Mouse (Mus musculus) limb, embryonic 15.5 days (tissue): ENCODE results near the gene Snx9. TPM values are rescaled to one million over a fixed set of nuclear protein-coding genes. Genes with fewer than 3 reads are reported as not detected.
A peak's percentile ranks its signal among the peaks of the same experiment; 100 is the strongest.

Source experiments
- ATAC-seq: fragments of 200-750 bp; cut with Nextera tagmentation; 2 replicates; pipeline ENCODE4 v1.8.0; 2017; ENCODE audit warnings: low read depth, moderate TSS enrichment; ENCODE audit not compliant: insufficient number of reproducible peaks, low FRiP score, low TSS enrichment
- H3K27ac ChIP-seq: fragments of 300-500 bp; sonication (generic); 2 replicates; pipeline ENCODE4 v1.5.1; 2015; ENCODE audit warnings: moderate library complexity, mild to moderate bottlenecking, inconsistent platforms
- H3K27me3 ChIP-seq: fragments of 300-500 bp; sonication (generic); 2 replicates; pipeline ENCODE4 v1.6.1; 2015; ENCODE audit warnings: inconsistent platforms
- H3K36me3 ChIP-seq: fragments of 300-500 bp; sonication (generic); 2 replicates; pipeline ENCODE4 v1.6.1; 2015; ENCODE audit warnings: inconsistent platforms
- H3K4me1 ChIP-seq: fragments of 300-500 bp; sonication (generic); 2 replicates; pipeline ENCODE4 v1.6.1; 2015; ENCODE audit warnings: inconsistent platforms
- H3K4me2 ChIP-seq: fragments of 300-500 bp; sonication (generic); 2 replicates; pipeline ENCODE4 v1.6.1; 2015; ENCODE audit warnings: mild to moderate bottlenecking, inconsistent platforms
- H3K4me3 ChIP-seq: fragments of 300-500 bp; sonication (generic); 2 replicates; pipeline ENCODE4 v1.5.1; 2015; ENCODE audit warnings: mild to moderate bottlenecking, inconsistent platforms
- H3K9ac ChIP-seq: fragments of 300-500 bp; sonication (generic); 2 replicates; pipeline ENCODE4 v1.6.1; 2015; ENCODE audit warnings: inconsistent platforms
- H3K9me3 ChIP-seq: fragments of 300-500 bp; sonication (generic); 2 replicates; pipeline ENCODE4 v1.6.1; 2016; ENCODE audit warnings: inconsistent platforms
- WGBS: fragments of 180-500 bp; shearing (Covaris S2); methylation state at CpG from one replicate; pipeline ENCODE4 v1.1.7; 2015; 5-methylcytosine and 5-hydroxymethylcytosine counted together
- polyA plus RNA-seq: library from polyadenylated mRNA; unstranded; fragments of >200 nt; fragmentation: Nextera tagmentation; extraction: Ambion mirVana; gene quantifications from 2 replicates; pipeline ENCODE4 v1.2.1, GENCODE M21; 2015

The Snx9 gene
- polyA plus RNA-seq, 1 experiment from 2014 or later, result 34.9 TPM

DNA sequence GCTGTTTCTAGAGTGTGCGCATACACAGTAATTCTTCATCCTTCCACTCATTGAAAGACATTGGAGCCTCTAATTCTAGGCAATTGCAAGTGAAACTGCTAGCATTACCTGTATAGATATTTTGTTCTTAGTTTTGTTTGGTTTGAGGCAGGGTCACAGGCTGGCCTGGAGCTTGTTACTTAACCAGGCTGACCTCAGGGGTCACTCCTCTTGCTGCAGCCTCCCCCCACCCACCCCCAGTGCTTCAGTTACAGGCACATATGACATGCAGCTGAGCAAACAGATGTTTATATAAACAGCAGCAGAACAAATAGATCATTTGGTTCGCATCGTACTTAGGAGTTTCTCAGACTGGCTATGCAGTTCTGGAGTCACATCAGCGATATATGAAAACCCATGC is 71.7 kb downstream of the Snx9 start:
- Histone ChIP-seq H3K4me1 (peaks cover 3% of the 10 kb centered on the region; the same call in 1 of the 2 replicates), H3K4me3 (no peak overlapping the region), H3K36me3 (peaks cover 35% of the 10 kb centered on the region), H3K27me3 (no peaks in the 10 kb centered on the region), H3K27ac (no peak overlapping the region), H3K4me2 (no peak overlapping the region), H3K9me3 (no peaks in the 10 kb centered on the region), H3K9ac (no peak overlapping the region)
- ATAC-seq, result no peak
- 86% methylated on average over 4 of the region's 4 CpGs for WGBS

DNA sequence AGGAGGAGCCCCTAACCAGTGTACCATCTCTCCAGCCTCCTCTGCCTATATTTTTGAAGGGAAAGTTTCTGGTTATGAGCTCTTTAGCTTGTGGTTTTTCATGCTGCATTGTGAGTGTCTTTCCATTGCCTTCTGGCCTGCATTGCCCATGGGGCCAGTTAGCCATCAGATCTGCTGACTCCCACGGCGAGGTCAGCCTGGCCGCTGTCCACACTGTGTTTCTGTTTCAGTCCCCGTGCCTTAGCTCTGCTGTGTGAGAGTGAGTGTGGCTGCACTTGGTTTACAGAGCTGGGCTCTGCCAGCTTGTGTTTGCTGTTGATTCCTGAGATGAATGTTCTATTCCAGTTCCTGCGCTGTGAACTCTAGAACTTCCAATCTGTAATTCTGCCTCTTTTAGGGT is 73.1 kb downstream of the Snx9 start:
- WGBS, result 68% methylated on average over 5 of the region's 5 CpGs
- H3K4me2 ChIP-seq, result no peak overlapping the region
- H3K4me1 ChIP-seq, result peaks cover 3% of the 10 kb centered on the region; the same call in 1 of the 2 replicates

DNA sequence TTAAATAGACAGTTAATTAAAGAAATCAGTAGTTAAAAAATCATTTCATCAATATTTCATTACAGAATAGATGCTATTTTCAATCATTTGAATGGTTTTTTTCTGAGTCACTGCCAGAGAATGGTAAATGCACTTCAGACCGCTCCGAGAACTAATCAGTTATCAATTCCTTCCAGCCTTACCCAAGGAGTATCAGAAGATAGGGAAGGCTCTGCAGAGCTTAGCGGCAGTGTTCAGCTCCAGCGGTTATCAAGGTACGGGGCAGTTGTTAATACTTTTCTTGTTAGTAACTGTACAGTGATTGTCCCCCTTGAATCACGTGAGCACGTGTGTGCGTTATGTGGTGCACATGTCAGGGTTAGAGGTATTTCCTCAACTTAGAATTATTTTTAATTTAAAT is 80.8 kb downstream of the Snx9 start:
- WGBS, result 92% methylated on average over 8 of the region's 8 CpGs
- H3K4me3 ChIP-seq, result no peak overlapping the region
- no peaks in the 10 kb centered on the region for H3K27me3 ChIP-seq
- no peak overlapping the region for H3K27ac ChIP-seq
- H3K4me2 ChIP-seq, result no peak overlapping the region
- no peak overlapping the region for H3K9ac ChIP-seq
- no peaks in the 10 kb centered on the region; the same call in 1 of the 2 replicates for H3K4me1 ChIP-seq
- peaks cover 79% of the 10 kb centered on the region for H3K36me3 ChIP-seq
- H3K9me3 ChIP-seq, result no peaks in the 10 kb centered on the region
- no peak for ATAC-seq

More for the DNA sequence above, 73.1 kb downstream of the Snx9 start:
- H3K36me3 ChIP-seq, result peaks cover 38% of the 10 kb centered on the region
- no peaks in the 10 kb centered on the region for H3K27me3 ChIP-seq
- H3K9ac ChIP-seq, result no peak overlapping the region
- no peaks in the 10 kb centered on the region for H3K9me3 ChIP-seq
- ATAC-seq, result no peak
- no peak overlapping the region for H3K4me3 ChIP-seq
- H3K27ac ChIP-seq, result no peak overlapping the region

DNA sequence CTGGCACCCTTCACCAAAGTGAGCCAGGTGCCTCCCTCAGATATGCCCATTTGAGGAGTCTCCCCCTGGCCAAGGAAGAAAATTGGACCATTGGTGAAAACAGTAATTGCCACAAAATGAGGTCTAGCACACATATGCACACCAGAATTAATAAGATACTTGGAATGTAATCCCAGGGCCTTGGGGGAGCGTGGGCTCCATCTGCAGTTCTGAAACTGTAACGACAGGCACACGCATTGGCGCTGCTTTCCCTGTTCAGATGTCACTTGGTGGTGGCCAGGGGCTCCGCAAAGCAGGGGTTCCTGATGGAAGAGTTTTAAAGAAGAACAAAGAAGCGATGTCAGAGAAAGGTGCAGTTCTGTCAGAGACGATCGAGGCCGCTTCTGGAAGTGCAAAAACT is 82.2 kb downstream of the Snx9 start:
- 74% methylated on average over 9 of the region's 9 CpGs for WGBS
- Histone ChIP-seq H3K9ac (no peak overlapping the region), H3K36me3 (peaks cover 81% of the 10 kb centered on the region), H3K9me3 (no peaks in the 10 kb centered on the region), H3K4me3 (no peak overlapping the region), H3K27me3 (no peaks in the 10 kb centered on the region), H3K27ac (no peak overlapping the region), H3K4me1 (no peaks in the 10 kb centered on the region; the same call in 1 of the 2 replicates), H3K4me2 (no peak overlapping the region)
- no peak for ATAC-seq

DNA sequence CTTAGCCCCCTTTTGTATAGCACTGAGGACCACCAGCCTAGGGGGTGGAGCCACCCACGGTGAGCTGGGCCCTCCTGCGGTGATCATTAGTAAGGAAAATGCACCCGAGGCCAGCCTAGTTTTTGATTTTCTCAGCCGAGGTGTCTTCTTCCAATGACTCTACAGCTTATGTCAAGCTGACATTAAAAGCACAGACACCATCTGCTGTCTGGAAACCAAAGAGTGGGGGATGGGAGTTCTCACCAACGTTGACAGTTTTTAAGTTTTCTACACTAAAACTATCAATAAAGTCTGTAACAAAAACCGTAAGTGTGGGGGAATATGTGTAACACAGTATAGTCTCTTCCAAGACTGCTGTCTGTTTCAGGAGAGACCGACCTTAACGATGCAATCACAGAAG is 83.1 kb downstream of the Snx9 start:
- no peak for ATAC-seq
- no peaks in the 10 kb centered on the region; the same call in 1 of the 2 replicates for H3K4me1 ChIP-seq
- WGBS, result 73% methylated on average over 8 of the region's 8 CpGs
- H3K9ac ChIP-seq, result no peak overlapping the region
- no peak overlapping the region for H3K27ac ChIP-seq
- no peaks in the 10 kb centered on the region for H3K27me3 ChIP-seq
- H3K4me2 ChIP-seq, result no peak overlapping the region
- H3K9me3 ChIP-seq, result no peaks in the 10 kb centered on the region
- H3K36me3 ChIP-seq, result peaks cover 80% of the 10 kb centered on the region
- no peak overlapping the region for H3K4me3 ChIP-seq

DNA sequence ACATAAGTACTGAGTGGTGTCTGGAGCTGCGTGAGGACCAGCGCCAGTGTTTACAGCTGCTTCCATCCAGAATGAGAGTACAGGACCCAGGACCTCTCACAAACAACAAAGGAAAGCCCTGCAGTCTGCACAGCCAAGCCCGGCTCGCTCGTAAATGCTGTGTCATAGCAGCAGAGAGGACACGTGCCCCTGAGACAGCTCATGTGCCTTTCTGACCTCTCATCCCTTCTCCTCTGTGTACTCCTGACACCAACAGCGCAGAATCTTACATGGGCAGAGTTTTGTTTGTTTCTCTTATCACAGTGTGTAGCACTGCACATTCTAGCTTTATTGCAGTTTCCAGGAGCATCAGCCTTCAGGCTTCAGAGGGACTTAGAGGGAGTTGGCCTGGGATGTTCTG is 85.6 kb downstream of the Snx9 start:
- H3K27me3 ChIP-seq, result no peaks in the 10 kb centered on the region
- no peaks in the 10 kb centered on the region; the same call in 1 of the 2 replicates for H3K4me1 ChIP-seq
- no peak overlapping the region for H3K27ac ChIP-seq
- 50% methylated on average over 7 of the region's 7 CpGs for WGBS
- H3K4me2 ChIP-seq, result no peak overlapping the region
- no peak for ATAC-seq
- H3K36me3 ChIP-seq, result peaks cover 73% of the 10 kb centered on the region
- no peak overlapping the region for H3K4me3 ChIP-seq
- no peaks in the 10 kb centered on the region for H3K9me3 ChIP-seq
- H3K9ac ChIP-seq, result no peak overlapping the region

DNA sequence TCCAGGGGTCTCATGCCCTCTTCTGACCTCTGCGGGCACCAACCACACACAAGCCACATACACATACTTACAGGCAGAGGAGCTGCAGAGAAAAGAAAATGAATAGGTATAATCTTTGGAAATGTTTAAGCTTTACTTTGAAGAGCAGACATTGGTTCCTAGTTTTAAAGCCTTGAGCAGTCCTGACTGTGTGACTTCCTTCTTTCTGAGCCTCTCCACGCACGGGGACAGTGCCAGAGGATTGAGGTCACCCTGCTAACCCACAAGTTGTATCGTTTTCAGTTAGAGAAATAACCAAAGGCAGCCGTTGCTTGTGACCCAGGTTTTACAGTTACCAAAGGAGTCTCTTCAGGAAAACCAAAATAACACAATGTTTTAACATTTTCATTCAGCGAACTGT is 87.9 kb downstream of the Snx9 start:
- Histone ChIP-seq H3K4me2 (no peak overlapping the region), H3K27ac (no peak overlapping the region), H3K4me3 (no peak overlapping the region), H3K36me3 (peaks cover 56% of the 10 kb centered on the region), H3K9ac (no peak overlapping the region), H3K27me3 (no peaks in the 10 kb centered on the region), H3K4me1 (no peaks in the 10 kb centered on the region; the same call in 1 of the 2 replicates), H3K9me3 (no peaks in the 10 kb centered on the region)
- ATAC-seq, result no peak
- 80% methylated on average over 6 of the region's 6 CpGs for WGBS

DNA sequence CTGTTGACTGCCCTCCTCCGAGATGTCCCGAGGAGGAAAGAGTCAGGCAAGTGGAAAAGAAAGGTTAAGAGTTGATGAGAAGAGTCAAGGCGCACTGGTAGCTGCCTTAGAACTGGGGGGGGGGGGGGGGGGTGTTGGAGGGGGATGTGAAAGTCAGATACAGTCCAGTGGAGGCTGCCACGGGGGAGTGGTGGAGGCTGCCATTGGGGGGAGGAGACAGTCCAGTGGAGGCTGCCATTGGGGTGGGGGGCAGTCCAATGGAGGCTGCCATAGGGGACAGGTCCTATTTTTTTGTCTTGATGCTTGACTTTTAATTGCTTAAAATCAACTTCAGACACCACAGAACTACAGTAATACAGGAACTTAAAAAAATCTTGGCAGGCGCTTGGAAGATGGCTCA is 91.0 kb downstream of the Snx9 start:
- H3K4me2 ChIP-seq, result no peak overlapping the region
- H3K4me1 ChIP-seq, result peaks cover 13% of the 10 kb centered on the region
- H3K27me3 ChIP-seq, result no peaks in the 10 kb centered on the region
- H3K9ac ChIP-seq, result no peak overlapping the region
- H3K27ac ChIP-seq, result no peak overlapping the region
- no peaks in the 10 kb centered on the region for H3K9me3 ChIP-seq
- ATAC-seq, result no peak
- WGBS, result 80% methylated on average over 5 of the region's 5 CpGs
- H3K4me3 ChIP-seq, result no peak overlapping the region
- peaks cover 34% of the 10 kb centered on the region for H3K36me3 ChIP-seq

DNA sequence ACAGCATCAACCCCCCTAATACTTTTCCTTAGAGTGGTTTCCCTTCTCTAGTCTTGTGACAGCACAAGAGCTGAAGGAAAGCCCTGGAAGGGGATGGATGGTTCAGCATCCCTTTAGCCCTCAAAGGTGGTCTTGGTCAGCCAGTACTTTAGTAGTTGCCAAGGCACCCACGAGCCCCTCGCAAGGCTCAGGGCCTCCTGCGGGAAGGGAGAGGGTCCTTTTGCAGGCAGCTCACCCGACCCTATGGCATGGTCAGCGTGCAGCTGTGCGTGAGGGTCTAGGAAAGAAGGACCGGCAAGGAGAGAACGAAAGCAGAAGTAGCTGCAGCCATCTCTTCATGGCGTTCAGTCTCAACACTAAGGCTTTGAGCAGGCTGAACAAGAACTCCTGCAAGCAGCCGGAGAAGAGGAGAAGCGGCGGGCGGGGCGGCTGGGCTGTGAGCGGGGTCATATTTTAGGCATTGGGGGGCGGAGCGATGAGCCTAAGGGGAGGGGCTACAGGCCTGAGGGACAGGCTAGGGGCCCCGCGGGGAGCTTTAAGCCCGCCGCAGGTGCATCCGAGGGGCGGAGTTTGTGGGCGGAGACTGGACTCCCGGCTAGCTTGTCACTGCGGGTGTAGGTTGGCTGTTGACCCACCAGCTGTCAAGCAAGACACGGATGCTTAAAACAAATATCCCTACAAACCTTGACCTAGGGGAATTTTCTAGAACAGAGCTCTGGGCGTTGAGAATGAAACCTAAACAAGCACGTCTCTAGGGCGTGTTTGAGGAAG is 93.6 kb downstream of the Snx9 start:
- peak; percentile 78; the same call in 1 of the 2 replicates for ATAC-seq
- 1% methylated on average over 30 of the region's 30 CpGs for WGBS
- Histone ChIP-seq H3K27ac (no peak overlapping the region), H3K4me2 (peak overlapping the region; percentile 60), H3K4me1 (peaks cover 13% of the 10 kb centered on the region), H3K27me3 (no peaks in the 10 kb centered on the region), H3K4me3 (peak overlapping the region; percentile 33), H3K9me3 (no peaks in the 10 kb centered on the region), H3K36me3 (peaks cover 13% of the 10 kb centered on the region), H3K9ac (no peak overlapping the region)

DNA sequence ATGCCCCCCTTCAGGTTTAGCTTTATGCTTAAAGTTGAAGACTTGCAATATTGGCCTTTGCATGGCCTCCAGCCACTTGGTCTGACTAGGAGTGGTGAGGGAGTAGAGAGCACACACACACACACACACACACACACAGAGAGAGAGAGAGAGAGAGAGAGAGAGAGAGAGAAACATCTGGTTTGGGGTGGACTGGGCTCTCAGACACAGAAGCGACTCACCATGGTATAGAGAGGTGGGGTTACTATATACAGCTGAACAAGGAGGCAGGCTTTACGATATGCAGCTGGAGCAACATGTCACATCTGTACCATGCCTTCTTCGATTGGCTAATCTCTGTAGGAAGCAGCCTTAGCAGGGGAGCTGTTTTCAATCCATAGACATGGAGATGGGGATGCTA is 94.6 kb downstream of the Snx9 start:
- H3K36me3 ChIP-seq, result peaks cover 6% of the 10 kb centered on the region; the same call in 1 of the 2 replicates
- H3K4me1 ChIP-seq, result peaks cover 15% of the 10 kb centered on the region
- H3K27me3 ChIP-seq, result peaks cover 5% of the 10 kb centered on the region; the same call in 1 of the 2 replicates
- no peak overlapping the region; the same call in 1 of the 2 replicates for H3K27ac ChIP-seq
- H3K9me3 ChIP-seq, result no peaks in the 10 kb centered on the region
- ATAC-seq, result no peak
- no peak overlapping the region for H3K4me2 ChIP-seq
- no peak overlapping the region for H3K4me3 ChIP-seq
- 37% methylated on average over 3 of the region's 3 CpGs for WGBS
- H3K9ac ChIP-seq, result no peak overlapping the region

DNA sequence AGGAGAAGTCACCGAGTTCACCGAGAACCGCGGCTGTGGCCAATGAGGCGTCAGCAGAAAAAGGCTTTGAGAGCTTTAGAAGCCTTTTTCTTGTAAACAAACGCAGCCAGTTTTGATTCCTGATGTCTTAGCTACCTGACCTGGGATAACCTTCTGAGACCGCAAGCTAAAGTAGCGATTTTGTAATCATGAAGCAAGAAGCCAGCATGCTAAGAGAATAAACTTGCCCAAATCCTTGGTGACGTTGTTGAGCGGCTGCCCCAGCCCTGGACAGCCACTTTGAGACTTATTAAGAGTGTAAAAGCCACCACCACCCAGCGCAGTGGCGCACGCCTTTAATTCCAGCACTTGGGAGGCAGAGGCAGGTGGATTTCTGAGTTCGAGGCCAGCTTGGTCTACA is 95.1 kb downstream of the Snx9 start:
- H3K9me3 ChIP-seq, result no peaks in the 10 kb centered on the region
- no peak overlapping the region for H3K4me2 ChIP-seq
- H3K27me3 ChIP-seq, result peaks cover 5% of the 10 kb centered on the region; the same call in 1 of the 2 replicates
- H3K4me3 ChIP-seq, result no peak overlapping the region
- ATAC-seq, result no peak
- no peak overlapping the region for H3K9ac ChIP-seq
- WGBS, result 82% methylated on average over 14 of the region's 14 CpGs
- peaks cover 17% of the 10 kb centered on the region for H3K4me1 ChIP-seq
- H3K36me3 ChIP-seq, result peaks cover 3% of the 10 kb centered on the region; the same call in 1 of the 2 replicates
- H3K27ac ChIP-seq, result no peak overlapping the region

DNA sequence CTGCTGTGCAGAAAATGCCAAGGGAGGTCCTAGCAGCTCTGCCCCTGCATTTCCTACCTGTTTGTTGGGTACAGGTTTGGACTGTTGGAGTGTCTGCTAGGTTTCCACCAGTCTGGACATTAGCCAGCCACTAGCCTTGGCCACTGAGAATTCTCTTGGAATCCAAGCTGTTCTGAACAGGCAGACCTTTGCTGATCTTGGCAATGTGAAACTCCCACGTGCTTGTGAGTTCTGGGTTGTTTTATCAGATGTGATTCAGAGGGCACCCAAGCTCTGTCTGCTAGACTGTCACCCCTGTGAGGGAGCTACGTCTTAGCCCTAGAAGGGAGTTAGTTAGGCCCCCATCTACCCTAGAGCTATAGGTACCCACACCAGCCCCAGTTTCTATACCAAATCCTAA is 96.3 kb downstream of the Snx9 start:
- ATAC-seq, result no peak
- Histone ChIP-seq H3K4me1 (peaks cover 24% of the 10 kb centered on the region), H3K9ac (no peak overlapping the region), H3K9me3 (no peaks in the 10 kb centered on the region), H3K27me3 (peaks cover 5% of the 10 kb centered on the region; the same call in 1 of the 2 replicates), H3K4me2 (no peak overlapping the region), H3K36me3 (no peaks in the 10 kb centered on the region), H3K4me3 (no peak overlapping the region), H3K27ac (no peak overlapping the region)
- 65% methylated on average over 2 of the region's 2 CpGs for WGBS
